Comparison of ENCODE assay signal across 18 mouse cellular contexts in genomic region chr3:128570551-128570950, GRCm38 (mm10).
"Had no signal": no experiment of that assay in that cellular context is flagged by ENCODE, and none has a peak within 500 bp of the region (broad histone marks: within the 10 kb centered on the region; RNA-seq: fewer than 3 reads in every experiment).

No protein-coding gene starts in this region.

- H3K9ac ChIP-seq: lung, embryonic 14.5 days; midbrain, embryonic 13.5 days; midbrain, embryonic 15.5 days; neural tube, embryonic 13.5 days; neural tube, embryonic 15.5 days had no signal

- H3K4me3 ChIP-seq: midbrain, embryonic 13.5 days; midbrain, embryonic 15.5 days; myocyte; neural tube, embryonic 13.5 days; neural tube, embryonic 15.5 days had no signal

- H3K4me1 ChIP-seq: midbrain, embryonic 13.5 days; midbrain, embryonic 15.5 days; neural tube, embryonic 13.5 days; neural tube, embryonic 15.5 days had no signal

- ATAC-seq: midbrain, embryonic 13.5 days; midbrain, embryonic 15.5 days had no signal

- H3K27me3 ChIP-seq: midbrain, embryonic 13.5 days; midbrain, embryonic 15.5 days; neural tube, embryonic 13.5 days; neural tube, embryonic 15.5 days had no signal

- DNase-seq: lung, adult 18-20 months; lung, embryonic 14.5 days; lung, postnatal 10 days; lung, postnatal 4 days; retina, postnatal 1 day; right cerebral cortex, adult 18-20 months; right cerebral cortex, postnatal 25 days; right cerebral cortex, postnatal 4 days; spleen, adult 18-20 months; thymus, adult 18-20 months; thymus, postnatal 14 days; thymus, postnatal 36 days had no signal

- H3K4me2 ChIP-seq: lung, embryonic 14.5 days; midbrain, embryonic 11.5 days; midbrain, embryonic 13.5 days; midbrain, embryonic 15.5 days; neural tube, embryonic 13.5 days; neural tube, embryonic 15.5 days had no signal

- H3K36me3 ChIP-seq: midbrain, embryonic 13.5 days; midbrain, embryonic 15.5 days; neural tube, embryonic 13.5 days; neural tube, embryonic 15.5 days had no signal

- H3K9me3 ChIP-seq: midbrain, embryonic 13.5 days; midbrain, embryonic 15.5 days; neural tube, embryonic 13.5 days; neural tube, embryonic 15.5 days had no signal

- H3K27ac ChIP-seq: midbrain, embryonic 13.5 days; midbrain, embryonic 15.5 days; neural tube, embryonic 13.5 days; neural tube, embryonic 15.5 days had no signal
